Mouse (Mus musculus) limb, embryonic 10.5 days (tissue): ENCODE measurements around the gene Gm43638. TPM values are rescaled to one million over a fixed set of nuclear protein-coding genes. Genes with fewer than 3 reads are reported as not detected.
"Not testable (repeated sequence)": the region's sequence is repeated elsewhere in the genome, so short reads cannot be mapped to it uniquely, and the experiment has no call there.

Source experiments
- DNase-seq: peaks from one replicate; pipeline ENCODE4 v3.0.0-alpha.2; 2017; ENCODE audit warnings: low spot score
- H3K27ac ChIP-seq: fragments of 300-500 bp; sonication (generic); 2 replicates; pipeline ENCODE4 v1.5.1; 2016; ENCODE audit warnings: mild to moderate bottlenecking
- H3K27me3 ChIP-seq: fragments of 300-500 bp; sonication (generic); 2 replicates; pipeline ENCODE4 v1.6.1; 2016; ENCODE audit warnings: low read depth, mild to moderate bottlenecking; ENCODE audit not compliant: poor library complexity, severe bottlenecking
- H3K36me3 ChIP-seq: fragments of 300-500 bp; sonication (generic); 2 replicates; pipeline ENCODE4 v1.6.1; 2016; ENCODE audit warnings: mild to moderate bottlenecking, moderate library complexity
- H3K4me1 ChIP-seq: fragments of 300-500 bp; sonication (generic); 2 replicates; pipeline ENCODE4 v1.6.1; 2016
- H3K4me3 ChIP-seq: fragments of 300-500 bp; sonication (generic); 2 replicates; pipeline ENCODE4 v1.5.1; 2016; ENCODE audit warnings: mild to moderate bottlenecking, moderate library complexity
- H3K9me3 ChIP-seq: fragments of 300-500 bp; sonication (generic); replicated peaks from 2 replicates; pipeline ENCODE4 v1.6.1; 2016; ENCODE audit warnings: mild to moderate bottlenecking
- WGBS: fragments of 180-500 bp; shearing (Covaris S2); methylation state at CpG from one replicate; pipeline ENCODE4 v1.1.7; 2016; 5-methylcytosine and 5-hydroxymethylcytosine counted together
- polyA plus RNA-seq: library from polyadenylated mRNA; unstranded; fragments of >200 nt; fragmentation: Nextera tagmentation; extraction: Ambion mirVana; gene quantifications from 2 replicates; pipeline ENCODE4 v1.2.1, GENCODE M21; 2016

The Gm43638 gene
- polyA plus RNA-seq, 1 experiment from 2014 or later = not detected

DNA sequence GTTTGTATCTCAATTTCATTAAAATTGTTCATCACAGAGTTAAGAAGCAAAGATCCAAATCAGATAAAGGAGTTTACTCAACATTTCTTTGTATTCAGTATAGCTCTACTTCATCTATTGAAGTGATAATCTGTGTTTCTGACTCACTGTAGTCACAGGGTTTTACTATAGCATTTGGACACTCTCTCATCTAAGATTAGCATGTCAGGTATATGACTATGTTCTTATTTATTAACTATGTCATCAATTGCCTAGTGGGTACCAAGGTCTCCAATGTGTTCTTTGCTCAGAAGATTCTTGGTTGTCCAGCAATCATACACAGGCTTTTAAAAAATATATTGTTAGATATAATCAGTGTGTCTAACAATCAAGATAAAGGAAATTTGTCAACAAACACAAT is 31.1 kb downstream of the Gm43638 start:
- Histone ChIP-seq H3K4me3 (no peak overlapping the region), H3K27ac (no peak overlapping the region), H3K4me1 (no peaks in the 10 kb centered on the region), H3K27me3 (no peaks in the 10 kb centered on the region), H3K36me3 (no peaks in the 10 kb centered on the region), H3K9me3 (no peaks in the 10 kb centered on the region)
- DNase-seq = no peak

GRCm38 (mm10) chr5:87452514-87452913 is 34.1 kb downstream of the Gm43638 start:
- not testable (repeated sequence) for H3K9me3 ChIP-seq, H3K4me3 ChIP-seq, H3K27me3 ChIP-seq, H3K27ac ChIP-seq, H3K4me1 ChIP-seq, DNase-seq, H3K36me3 ChIP-seq
- WGBS = 92% methylated on average over 4 of the region's 5 CpGs

DNA sequence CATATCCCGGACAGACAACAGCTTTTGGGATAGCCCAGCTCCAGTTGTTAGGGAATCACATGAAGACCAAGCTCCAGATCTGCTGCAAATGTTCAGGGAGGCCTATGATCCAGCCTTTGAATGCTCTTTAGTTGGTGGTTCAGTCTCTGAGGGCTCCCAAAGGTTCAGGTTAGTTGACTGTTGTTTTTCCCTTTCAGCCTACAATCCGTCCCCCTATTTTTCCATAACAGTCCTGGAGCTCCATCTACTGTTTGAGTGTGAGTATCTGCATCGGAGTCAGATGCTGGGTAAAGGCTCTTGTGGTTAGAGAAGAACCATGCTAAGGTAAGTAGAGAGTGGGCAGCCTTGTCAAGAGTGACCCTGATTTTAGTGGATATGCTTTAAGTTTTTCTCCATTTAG is 50.3 kb downstream of the Gm43638 start:
- no peak overlapping the region for H3K4me3 ChIP-seq
- no peak overlapping the region for H3K27ac ChIP-seq
- H3K36me3 ChIP-seq = no peaks in the 10 kb centered on the region
- H3K27me3 ChIP-seq = no peaks in the 10 kb centered on the region
- H3K9me3 ChIP-seq = no peaks in the 10 kb centered on the region
- WGBS = 47% methylated on average over 3 of the region's 3 CpGs
- H3K4me1 ChIP-seq = no peaks in the 10 kb centered on the region
- no peak for DNase-seq

DNA sequence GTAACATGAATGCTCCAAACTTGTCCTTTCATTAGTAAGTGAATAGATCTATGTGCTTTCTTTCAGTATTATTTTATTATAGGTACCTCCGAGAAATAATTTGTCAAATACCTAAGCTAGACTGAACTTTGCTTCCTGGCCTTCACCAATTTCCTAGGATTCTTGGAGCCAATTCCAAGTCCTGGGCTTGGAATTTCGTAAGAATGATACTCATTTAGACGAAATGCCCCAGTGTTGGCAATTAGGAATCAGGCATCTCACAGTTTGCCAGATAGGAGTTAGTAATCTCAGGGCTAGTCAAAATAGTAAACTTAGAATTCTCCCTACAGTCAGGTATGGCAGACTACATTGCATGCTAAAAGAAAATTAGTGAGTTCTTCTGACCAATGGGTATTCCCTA is 60.9 kb downstream of the Gm43638 start:
- Histone ChIP-seq H3K4me1 (no peaks in the 10 kb centered on the region), H3K27me3 (no peaks in the 10 kb centered on the region), H3K36me3 (no peaks in the 10 kb centered on the region), H3K4me3 (no peak overlapping the region), H3K27ac (no peak overlapping the region), H3K9me3 (no peaks in the 10 kb centered on the region)
- WGBS = 91% methylated on average over 3 of the region's 3 CpGs
- DNase-seq = no peak

GRCm38 (mm10) chr5:87424041-87424440 is 62.6 kb downstream of the Gm43638 start, which contains the start of gene Ugt2b38:
TSS of gene Ugt2b38 (minus strand) at chr5:87424203.
- DNase-seq, H3K4me3 ChIP-seq, H3K27me3 ChIP-seq, H3K4me1 ChIP-seq, H3K9me3 ChIP-seq, H3K27ac ChIP-seq, H3K36me3 ChIP-seq: not testable (repeated sequence)
- WGBS = 93% methylated on average over 1 of the region's 2 CpGs

Other genes starting within 250 kb of the Gm43638 start
- not detected in 2 replicates for gene Ugt2b37, start 232.0 kb downstream of the Gm43638 start, polyA plus RNA-seq
- not detected in 2 replicates for gene Ugt2a3, start 149.6 kb downstream of the Gm43638 start, polyA plus RNA-seq
- gene Ugt2b38, start 62.6 kb downstream of the Gm43638 start, polyA plus RNA-seq = not detected in 2 replicates
- gene Ugt2a2, start 4.5 kb downstream of the Gm43638 start, polyA plus RNA-seq = not detected in 2 replicates
- gene Ugt2a1, start 4.1 kb upstream of the Gm43638 start, polyA plus RNA-seq = not detected in 2 replicates
- gene Sult1b1, start 51.4 kb upstream of the Gm43638 start, polyA plus RNA-seq = not detected in 2 replicates
- not detected in 2 replicates for gene Sult1d1, start 82.2 kb upstream of the Gm43638 start, polyA plus RNA-seq
- not detected in 2 replicates for gene Sult1e1, start 104.8 kb upstream of the Gm43638 start, polyA plus RNA-seq
- not detected in 2 replicates for gene Csn1s1, start 179.4 kb upstream of the Gm43638 start, polyA plus RNA-seq
- gene Csn2, start 212.8 kb upstream of the Gm43638 start, polyA plus RNA-seq = not detected in 2 replicates